Mouse (Mus musculus) forebrain, embryonic 14.5 days (tissue): ENCODE results near the gene Lingo1. TPM values are rescaled to one million over a fixed set of nuclear protein-coding genes. Genes with fewer than 3 reads are reported as not detected.

Source experiments
- ATAC-seq: fragments of 200-750 bp; cut with Nextera tagmentation; 2 replicates; pipeline ENCODE4 v1.8.0; 2017; ENCODE audit warnings: mild to moderate bottlenecking, moderate library complexity
- DNase-seq: peaks from one replicate; pipeline ENCODE4 v3.0.0-alpha.2; 2015; ENCODE audit warnings: low spot score
- H3K27ac ChIP-seq: fragments of 300-500 bp; sonication (generic); 2 replicates; pipeline ENCODE4 v1.5.1; 2014; ENCODE audit warnings: low read depth, mild to moderate bottlenecking, control low read depth, low read length, moderate library complexity
- H3K27me3 ChIP-seq: fragments of 300-500 bp; sonication (generic); replicated peaks from 2 replicates; pipeline ENCODE4 v1.6.1; 2014; ENCODE audit warnings: low read length, control low read depth, mixed read lengths; ENCODE audit not compliant: control insufficient read depth, insufficient read depth
- H3K36me3 ChIP-seq: fragments of 300-500 bp; sonication (generic); 2 replicates; pipeline ENCODE4 v1.6.1; 2014; ENCODE audit warnings: low read length, control low read depth; ENCODE audit not compliant: control insufficient read depth, insufficient read depth
- H3K4me1 ChIP-seq: fragments of 300-500 bp; sonication (generic); 2 replicates; pipeline ENCODE4 v1.6.1; 2014; ENCODE audit warnings: antibody characterized with exemption, low read length, control low read depth; ENCODE audit not compliant: control insufficient read depth, insufficient read depth
- H3K4me2 ChIP-seq: fragments of 300-500 bp; sonication (generic); 2 replicates; pipeline ENCODE4 v1.6.1; 2014; ENCODE audit warnings: mild to moderate bottlenecking, control low read depth, low read length
- H3K4me3 ChIP-seq: fragments of 300-500 bp; sonication (generic); 2 replicates; pipeline ENCODE4 v1.5.1; 2014; ENCODE audit warnings: low read depth, low read length, control low read depth
- H3K9ac ChIP-seq: fragments of 300-500 bp; sonication (generic); 2 replicates; pipeline ENCODE4 v1.6.1; 2014; ENCODE audit warnings: mild to moderate bottlenecking, low read length, control low read depth, moderate library complexity
- H3K9me3 ChIP-seq: fragments of 300-500 bp; sonication (generic); replicated peaks from 2 replicates; pipeline ENCODE4 v1.6.1; 2016; ENCODE audit warnings: low read length, control low read depth, mixed read lengths; ENCODE audit not compliant: control insufficient read depth
- WGBS: fragments of 180-500 bp; shearing (Covaris S2); extraction: QIAGEN DNeasy Blood & Tissue Kit; methylation state at CpG from one replicate; pipeline ENCODE4 v1.1.7; 2014; 5-methylcytosine and 5-hydroxymethylcytosine counted together
- polyA plus RNA-seq: library from polyadenylated mRNA; unstranded; fragments of >200 nt; fragmentation: Nextera tagmentation; extraction: Ambion mirVana; gene quantifications from 2 replicates; pipeline ENCODE4 v1.2.1, GENCODE M21; 2014

Lingo1 gene
- polyA plus RNA-seq, 1 experiment from 2014 or later, result 19.0 TPM

- Histone ChIP-seq H3K9me3 (no peaks in the 10 kb centered on the region), H3K4me1 (peaks cover 3% of the 10 kb centered on the region; the same call in 1 of the 2 replicates), H3K9ac (no peak overlapping the region), H3K4me2 (no peak overlapping the region), H3K27me3 (0 out of 2 replicates have a peak, but pooled peaks cover 10% of the 10 kb centered on the region), H3K4me3 (no peak overlapping the region), H3K36me3 (no peaks in the 10 kb centered on the region), H3K27ac (no peak overlapping the region)
- ATAC-seq (peak; percentile 46; the same call in 1 of the 2 replicates), DNase-seq (peak; percentile 41)
- WGBS, result 65% methylated on average over 11 of the region's 11 CpGs
Observed at GRCm38 (mm10) chr9:56722089-56722825, 74.0 kb downstream of the Lingo1 start.

GRCm38 (mm10) chr9:56718984-56719383 is 77.3 kb downstream of the Lingo1 start:
- 0 out of 2 replicates have a peak, but pooled peaks cover 3% of the 10 kb centered on the region for H3K27me3 ChIP-seq
- DNase-seq, result no peak

GRCm38 (mm10) chr9:56716565-56716964 is 79.7 kb downstream of the Lingo1 start:
- no peaks in the 10 kb centered on the region for H3K36me3 ChIP-seq
- no peak overlapping the region for H3K27ac ChIP-seq
- H3K9me3 ChIP-seq, result no peaks in the 10 kb centered on the region
- 89% methylated on average over 3 of the region's 3 CpGs for WGBS
- H3K27me3 ChIP-seq, result no peaks in the 10 kb centered on the region
- no peaks in the 10 kb centered on the region for H3K4me1 ChIP-seq
- no peak overlapping the region for H3K4me2 ChIP-seq
- no peak overlapping the region for H3K9ac ChIP-seq
- H3K4me3 ChIP-seq, result no peak overlapping the region
- no peak for DNase-seq
- no peak for ATAC-seq

More at GRCm38 (mm10) chr9:56718984-56719383, 77.3 kb downstream of the Lingo1 start:
- no peak for ATAC-seq
- Histone ChIP-seq H3K4me1 (peaks cover 3% of the 10 kb centered on the region; the same call in 1 of the 2 replicates), H3K27ac (no peak overlapping the region), H3K4me3 (no peak overlapping the region), H3K9me3 (no peaks in the 10 kb centered on the region), H3K9ac (no peak overlapping the region), H3K4me2 (no peak overlapping the region), H3K36me3 (no peaks in the 10 kb centered on the region)
- WGBS, result 78% methylated on average over 3 of the region's 3 CpGs

- DNase-seq, result no peak
- WGBS, result 80% methylated on average over 3 of the region's 3 CpGs
- H3K9ac ChIP-seq, result no peak overlapping the region
- no peak for ATAC-seq
- H3K36me3 ChIP-seq, result no peaks in the 10 kb centered on the region
- no peaks in the 10 kb centered on the region for H3K27me3 ChIP-seq
- H3K4me1 ChIP-seq, result no peaks in the 10 kb centered on the region
- H3K9me3 ChIP-seq, result no peaks in the 10 kb centered on the region
- H3K4me3 ChIP-seq, result no peak overlapping the region
- H3K27ac ChIP-seq, result no peak overlapping the region
- no peak overlapping the region for H3K4me2 ChIP-seq
Observed at GRCm38 (mm10) chr9:56716066-56716465, 80.2 kb downstream of the Lingo1 start.

- Histone ChIP-seq H3K27ac (no peak overlapping the region), H3K9me3 (no peaks in the 10 kb centered on the region), H3K36me3 (no peaks in the 10 kb centered on the region), H3K4me3 (no peak overlapping the region), H3K9ac (no peak overlapping the region), H3K27me3 (no peaks in the 10 kb centered on the region), H3K4me2 (no peak overlapping the region), H3K4me1 (no peaks in the 10 kb centered on the region)
- ATAC-seq (no peak), DNase-seq (no peak)
- 71% methylated on average over 1 of the region's 1 CpGs for WGBS
Observed at GRCm38 (mm10) chr9:56714391-56714790, 81.9 kb downstream of the Lingo1 start.

- DNase-seq, result no peak
- no peaks in the 10 kb centered on the region for H3K4me1 ChIP-seq
- 85% methylated on average over 14 of the region's 14 CpGs for WGBS
- no peak overlapping the region for H3K4me3 ChIP-seq
- H3K9ac ChIP-seq, result no peak overlapping the region
- H3K4me2 ChIP-seq, result no peak overlapping the region
- ATAC-seq, result no peak; the same call in 1 of the 2 replicates
- no peak overlapping the region for H3K27ac ChIP-seq
- no peaks in the 10 kb centered on the region for H3K9me3 ChIP-seq
- H3K27me3 ChIP-seq, result no peaks in the 10 kb centered on the region
- no peaks in the 10 kb centered on the region for H3K36me3 ChIP-seq
Observed at GRCm38 (mm10) chr9:56712667-56713369, 83.5 kb downstream of the Lingo1 start.

- no peak overlapping the region for H3K4me2 ChIP-seq
- 82% methylated on average over 6 of the region's 6 CpGs for WGBS
- no peak for ATAC-seq
Observed at GRCm38 (mm10) chr9:56710958-56711357, 85.3 kb downstream of the Lingo1 start.

GRCm38 (mm10) chr9:56706482-56707085 is 89.7 kb downstream of the Lingo1 start:
- Histone ChIP-seq H3K4me1 (peaks cover 3% of the 10 kb centered on the region; the same call in 1 of the 2 replicates), H3K27me3 (no peaks in the 10 kb centered on the region), H3K4me2 (no peak overlapping the region), H3K4me3 (no peak overlapping the region), H3K27ac (no peak overlapping the region), H3K9me3 (no peaks in the 10 kb centered on the region), H3K36me3 (no peaks in the 10 kb centered on the region), H3K9ac (no peak overlapping the region)
- 69% methylated on average over 15 of the region's 15 CpGs for WGBS
- DNase-seq, result no peak
- no peak for ATAC-seq

More at GRCm38 (mm10) chr9:56710958-56711357, 85.3 kb downstream of the Lingo1 start:
- no peaks in the 10 kb centered on the region for H3K36me3 ChIP-seq
- H3K27ac ChIP-seq, result no peak overlapping the region
- no peak for DNase-seq
- H3K9ac ChIP-seq, result no peak overlapping the region
- no peaks in the 10 kb centered on the region for H3K4me1 ChIP-seq
- no peak overlapping the region for H3K4me3 ChIP-seq
- H3K9me3 ChIP-seq, result no peaks in the 10 kb centered on the region
- no peaks in the 10 kb centered on the region for H3K27me3 ChIP-seq
